Mouse (Mus musculus) neutrophil, adult 5-6 weeks (primary cell): Measurements from ENCODE around the gene Pced1a. TPM values are rescaled to one million over a fixed set of nuclear protein-coding genes. Genes with fewer than 3 reads are reported as not detected.

Experiments
- ATAC-seq: fragments of 151-379, 151-347 bp; 2 replicates; pipeline ENCODE4 v1.8.0; 2017; ENCODE audit warnings: mild to moderate bottlenecking, moderate TSS enrichment; ENCODE audit not compliant: insufficient number of reproducible peaks, poor library complexity, low FRiP score, severe bottlenecking; ENCODE audit errors: extremely low read depth
- total RNA-seq: library from RNA; stranded (forward); fragments of 200-1000 nt; gene quantifications from 2 replicates; pipeline ENCODE4 v1.2.3, GENCODE M21; 2017

Gene Pced1a
- total RNA-seq, 1 experiment from 2014 or later: 16.9 TPM

DNA sequence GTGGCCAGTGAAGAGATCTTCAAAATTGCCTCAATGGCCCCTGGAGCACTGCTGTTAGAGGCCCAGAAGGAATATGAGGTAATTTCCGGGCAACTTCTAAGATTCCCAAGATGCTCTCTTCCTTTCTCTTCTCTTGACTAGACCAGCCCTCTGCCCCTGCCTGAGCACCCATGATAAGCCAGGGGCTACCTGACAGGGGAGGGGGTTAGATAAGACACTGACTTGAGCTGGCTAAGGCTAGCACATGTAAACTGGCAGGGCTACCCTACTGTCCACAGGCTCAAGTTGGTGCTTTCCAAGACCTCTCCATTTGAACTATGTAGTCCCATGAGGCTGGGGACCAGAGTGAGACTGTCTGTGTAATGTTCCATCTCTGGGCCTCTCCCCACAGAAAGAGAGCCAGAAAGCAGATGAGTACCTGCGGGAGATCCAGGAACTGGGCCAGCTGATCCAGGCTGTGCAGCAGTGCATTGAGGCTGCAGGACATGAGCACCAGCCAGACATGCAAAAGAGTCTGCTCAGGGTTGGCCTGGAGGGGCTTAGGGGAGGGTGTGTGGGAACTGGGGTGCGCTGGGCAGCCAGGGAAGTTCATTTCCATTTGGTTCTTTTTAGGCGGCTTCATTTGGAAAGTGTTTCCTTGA, 15.5 kb upstream of the Pced1a start:
- no peak for ATAC-seq

DNA sequence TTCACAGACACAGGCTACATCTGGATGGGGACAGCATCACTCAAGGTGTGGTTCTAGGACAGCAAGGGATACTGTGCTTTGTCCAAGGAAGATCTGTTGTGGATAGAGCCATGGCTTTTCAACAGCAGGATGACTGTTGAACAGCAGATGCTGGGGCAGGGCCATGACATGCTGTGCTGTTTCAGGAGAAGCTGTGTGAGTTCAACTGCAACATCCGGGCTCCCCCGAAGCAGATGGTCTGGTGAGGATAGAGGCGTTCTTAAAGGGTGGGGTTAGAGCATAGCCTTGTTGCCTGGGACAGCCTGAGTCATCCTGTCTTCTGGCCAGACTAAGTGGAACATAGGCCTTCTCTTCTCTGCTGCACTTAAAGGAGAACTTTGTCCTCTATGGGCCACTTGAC, 14.4 kb upstream of the Pced1a start:
- no peak for ATAC-seq

DNA sequence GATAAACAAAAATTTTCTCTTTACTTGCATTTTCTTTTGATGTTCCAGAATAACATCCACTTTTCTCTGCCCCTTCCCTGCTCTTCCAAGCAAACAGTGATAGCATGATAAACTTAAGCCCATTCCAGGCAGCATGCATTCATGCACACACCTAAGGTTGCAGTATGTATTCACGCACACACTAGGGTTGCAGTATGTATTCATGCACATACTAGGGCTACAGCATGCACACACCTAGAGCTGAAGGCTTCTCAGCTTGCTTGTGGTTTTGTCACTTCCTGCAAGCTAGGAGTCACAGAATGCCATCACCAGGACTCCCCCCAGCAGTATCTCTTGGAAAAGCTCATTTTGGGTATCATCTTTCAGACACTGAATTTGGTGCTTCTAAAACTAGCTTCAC, 12.3 kb upstream of the Pced1a start:
- no peak for ATAC-seq

DNA sequence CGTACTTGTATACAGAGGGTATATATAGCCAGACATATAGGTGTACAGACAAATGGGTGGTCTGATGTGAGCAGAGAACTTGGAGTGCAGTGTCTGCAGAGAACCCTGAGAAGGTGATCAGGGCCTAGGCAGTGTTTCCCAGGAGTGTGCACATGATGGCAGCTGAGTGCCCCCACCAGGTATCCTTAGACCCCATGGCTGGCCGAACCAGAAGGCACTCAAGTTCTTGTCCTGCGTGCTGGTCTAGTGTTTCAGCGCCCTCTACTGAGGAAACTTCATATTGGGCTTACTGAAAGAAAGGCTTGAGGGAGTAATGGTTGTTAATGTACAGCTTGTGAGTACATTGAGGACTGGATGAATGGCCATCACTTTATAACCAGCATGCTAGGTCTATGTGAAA, 8.7 kb upstream of the Pced1a start:
- ATAC-seq: peak; percentile 60; the same call in 1 of the 2 replicates

DNA sequence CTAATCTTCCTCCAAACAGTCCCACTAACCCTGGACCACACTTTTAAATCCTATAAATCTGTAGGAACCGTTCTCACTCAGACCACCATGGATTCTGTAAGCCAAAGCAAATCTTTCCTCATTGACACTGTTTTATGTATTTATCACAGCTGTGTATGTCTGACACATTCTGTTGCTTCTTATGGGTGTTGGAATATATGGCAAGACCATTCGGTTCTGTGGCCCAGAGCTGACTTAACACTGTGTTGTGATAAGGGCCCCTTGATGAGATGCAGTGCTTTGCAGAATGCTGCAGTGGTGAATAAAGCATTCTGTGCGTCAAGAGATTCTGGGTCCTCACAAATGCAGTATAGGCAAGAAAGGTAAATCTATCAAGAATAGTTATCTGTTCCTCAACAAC, 7.7 kb upstream of the Pced1a start:
- no peak for ATAC-seq

DNA sequence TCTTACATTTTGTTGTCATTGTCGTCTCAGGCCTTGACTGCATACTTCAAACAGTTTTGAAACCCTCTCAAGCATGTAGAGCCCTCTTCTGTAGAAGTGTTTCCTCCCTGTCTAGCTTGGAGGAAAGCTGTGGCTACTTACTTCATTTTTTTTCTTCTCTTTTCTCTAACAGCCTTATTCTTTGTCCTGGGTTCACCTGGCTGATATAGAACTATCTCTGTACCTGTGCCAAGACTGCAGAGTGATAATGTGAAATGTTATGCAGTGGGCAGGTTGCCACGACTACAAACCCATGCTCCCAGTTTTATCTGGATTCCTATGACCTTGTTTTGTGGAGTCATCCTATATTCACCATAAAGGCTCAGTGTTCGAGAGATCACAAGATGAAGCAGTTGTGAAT, 6.0 kb upstream of the Pced1a start:
- no peak for ATAC-seq

DNA sequence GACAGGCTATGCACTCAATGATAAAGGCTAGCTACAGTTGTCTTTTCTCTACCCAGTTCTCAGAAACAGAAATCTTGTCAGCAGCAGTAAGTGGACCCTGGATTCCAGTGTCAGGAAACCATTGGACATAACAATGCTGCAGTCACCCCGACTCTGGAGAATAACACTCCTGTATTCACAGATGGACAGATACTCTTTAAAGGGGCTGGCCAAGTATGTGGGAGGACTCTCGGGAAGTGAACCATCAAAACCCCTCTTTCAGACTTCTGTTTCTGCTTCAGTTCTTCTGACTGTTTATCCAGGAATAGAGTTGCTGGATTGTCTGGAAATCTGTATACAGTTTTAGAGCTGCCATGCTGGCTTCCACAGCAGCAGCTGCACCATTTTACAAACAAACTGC, 5.3 kb upstream of the Pced1a start:
- ATAC-seq: no peak

DNA sequence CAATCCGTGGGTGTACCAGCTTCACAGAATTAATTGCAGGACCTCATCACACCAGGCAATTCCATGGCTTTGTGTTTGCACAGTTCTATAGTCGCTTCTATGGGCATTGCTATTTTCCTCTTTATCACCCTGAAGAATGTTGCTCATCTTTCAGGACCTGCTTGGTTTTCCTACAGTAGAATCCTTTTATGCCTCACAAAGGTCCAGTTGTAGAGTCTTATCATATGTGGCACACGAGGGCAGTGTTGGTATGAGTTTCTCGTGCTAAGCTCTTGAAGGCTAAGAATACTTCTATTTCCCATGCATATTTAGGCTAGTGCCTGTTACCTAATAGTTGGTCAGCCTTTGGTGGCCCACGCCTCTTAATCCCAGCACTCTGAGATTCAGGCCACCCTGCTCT, 611 bp upstream of the Pced1a start:
- no peak for ATAC-seq

DNA sequence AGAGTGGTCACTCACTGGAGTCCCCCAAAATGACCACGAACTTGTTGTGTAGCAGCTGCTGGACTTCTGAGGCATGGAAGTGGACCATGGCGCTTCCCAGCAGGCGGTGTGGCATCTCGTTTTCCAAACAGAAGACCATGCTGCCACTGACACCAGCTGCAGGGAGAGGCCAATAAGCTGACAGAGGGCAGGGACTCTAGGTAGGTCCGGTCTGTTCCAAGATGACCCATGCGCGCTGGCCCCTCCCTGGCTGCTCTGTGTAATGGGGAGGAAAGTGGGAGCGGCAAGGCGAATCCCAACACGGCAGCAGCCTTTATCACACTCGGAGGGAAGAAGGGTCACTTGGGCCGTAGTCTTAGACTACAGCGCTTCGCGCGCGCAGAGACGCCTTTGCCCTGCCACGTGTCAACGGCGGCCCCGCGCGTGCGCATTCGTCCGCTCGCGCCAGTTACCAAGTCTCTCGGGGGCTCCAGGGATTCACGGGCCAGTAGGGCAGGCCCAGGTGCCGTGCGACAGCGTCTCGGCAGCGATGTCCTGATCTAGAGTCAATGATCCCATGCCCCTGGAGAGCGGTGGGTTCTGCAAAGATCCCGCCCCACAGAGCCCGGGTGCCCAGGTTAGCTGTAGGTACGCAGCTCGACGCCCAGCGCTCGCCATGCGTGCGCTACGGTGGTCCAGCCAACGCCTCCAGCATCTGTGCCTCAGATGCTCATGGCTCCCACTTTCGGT, 940 bp downstream of the Pced1a start:
- ATAC-seq: peak; percentile 5; the same call in 1 of the 2 replicates

DNA sequence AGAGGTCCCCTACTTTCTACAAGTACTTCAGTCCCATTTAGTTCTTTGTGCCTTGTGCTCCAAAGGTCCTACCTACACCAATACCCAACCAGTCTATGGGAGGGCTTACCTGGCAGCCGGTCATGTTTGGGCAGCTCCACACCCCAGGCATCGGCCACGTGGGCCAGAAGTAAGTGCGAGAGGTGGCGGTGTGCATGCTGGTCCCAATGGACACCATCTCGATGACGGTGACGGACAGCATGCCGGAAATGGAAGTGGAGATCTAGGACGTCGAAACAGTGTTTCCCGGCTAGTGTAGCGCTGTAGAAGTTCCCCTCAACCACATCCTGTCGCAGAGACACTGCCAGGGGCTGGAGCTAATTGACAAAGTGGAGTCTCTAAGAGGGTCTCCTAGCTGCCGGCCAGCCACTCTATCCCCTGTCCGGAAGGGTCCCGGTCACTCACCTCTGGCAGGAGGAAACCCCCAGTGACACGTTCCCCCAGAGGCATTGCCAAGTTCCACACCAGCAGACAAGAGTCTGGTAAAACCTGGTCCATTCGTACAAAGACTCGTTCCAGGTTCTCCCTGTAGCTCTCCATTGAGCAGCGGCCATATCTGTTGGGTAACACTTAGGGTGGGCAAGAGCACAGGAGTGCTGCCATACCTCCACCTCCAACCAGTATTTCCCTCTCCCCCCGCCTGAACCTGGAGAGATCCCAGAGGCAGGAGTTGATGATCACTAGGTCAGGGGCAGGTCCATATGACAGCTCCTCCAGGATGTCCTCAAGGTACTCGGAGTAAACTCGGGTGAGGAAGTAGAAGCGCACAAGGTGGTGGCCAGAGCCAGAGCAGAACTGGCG, 2.5 kb downstream of the Pced1a start:
- ATAC-seq: no peak

DNA sequence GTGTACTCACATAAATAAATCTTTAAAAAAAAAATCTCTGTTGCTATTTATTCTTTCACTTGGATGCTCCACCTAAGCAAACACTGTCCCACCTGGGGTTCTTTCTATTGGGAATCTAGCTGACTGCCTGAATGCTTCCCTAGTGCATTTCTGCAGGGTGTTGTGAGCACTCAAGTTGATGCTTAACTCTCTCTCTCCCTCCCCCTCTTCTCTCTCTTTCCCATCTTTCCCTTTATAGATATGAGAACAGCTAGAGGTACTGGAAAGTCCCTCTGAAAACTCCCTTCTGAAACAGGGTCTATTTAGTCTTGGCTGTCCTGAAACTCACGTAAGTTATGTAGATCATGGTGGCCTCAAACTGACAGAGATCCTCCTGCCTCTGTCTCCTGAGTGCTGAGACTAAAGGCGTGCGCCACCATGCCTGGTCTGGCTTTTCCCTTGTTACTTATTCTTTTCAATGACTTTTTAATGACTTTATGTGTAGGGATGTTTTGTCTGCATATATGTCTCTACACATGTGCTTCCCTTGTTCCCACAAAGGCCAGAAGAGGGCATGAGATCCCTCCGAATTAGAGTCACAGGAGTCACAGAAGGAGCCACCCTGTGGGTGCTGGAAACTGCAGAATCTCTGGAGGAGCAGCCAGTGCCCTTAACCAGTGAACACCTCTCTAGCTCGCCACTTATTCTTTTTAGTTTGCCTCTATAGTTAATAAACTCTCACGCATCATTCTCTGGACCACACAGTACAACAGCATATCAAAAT, 10.2 kb downstream of the Pced1a start:
- no peak for ATAC-seq

DNA sequence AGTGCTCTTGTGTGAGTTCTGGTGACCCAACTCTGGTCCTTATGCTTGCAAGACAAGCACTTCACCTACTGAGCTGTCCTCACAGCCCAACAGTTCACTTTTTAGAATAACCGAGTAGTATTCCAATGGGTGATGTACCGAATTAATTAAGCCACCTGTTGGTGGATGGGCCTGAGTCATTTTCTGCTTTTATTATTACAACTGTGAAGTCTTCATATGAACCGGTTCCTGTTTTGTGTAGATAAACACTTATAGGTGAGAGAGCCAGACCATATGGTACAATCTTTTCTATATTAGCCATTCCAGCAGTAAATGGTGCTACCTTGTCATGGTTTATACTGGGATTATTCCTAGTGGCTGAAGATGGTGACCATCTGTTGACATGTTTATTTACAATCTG, 11.7 kb downstream of the Pced1a start:
- no peak for ATAC-seq

DNA sequence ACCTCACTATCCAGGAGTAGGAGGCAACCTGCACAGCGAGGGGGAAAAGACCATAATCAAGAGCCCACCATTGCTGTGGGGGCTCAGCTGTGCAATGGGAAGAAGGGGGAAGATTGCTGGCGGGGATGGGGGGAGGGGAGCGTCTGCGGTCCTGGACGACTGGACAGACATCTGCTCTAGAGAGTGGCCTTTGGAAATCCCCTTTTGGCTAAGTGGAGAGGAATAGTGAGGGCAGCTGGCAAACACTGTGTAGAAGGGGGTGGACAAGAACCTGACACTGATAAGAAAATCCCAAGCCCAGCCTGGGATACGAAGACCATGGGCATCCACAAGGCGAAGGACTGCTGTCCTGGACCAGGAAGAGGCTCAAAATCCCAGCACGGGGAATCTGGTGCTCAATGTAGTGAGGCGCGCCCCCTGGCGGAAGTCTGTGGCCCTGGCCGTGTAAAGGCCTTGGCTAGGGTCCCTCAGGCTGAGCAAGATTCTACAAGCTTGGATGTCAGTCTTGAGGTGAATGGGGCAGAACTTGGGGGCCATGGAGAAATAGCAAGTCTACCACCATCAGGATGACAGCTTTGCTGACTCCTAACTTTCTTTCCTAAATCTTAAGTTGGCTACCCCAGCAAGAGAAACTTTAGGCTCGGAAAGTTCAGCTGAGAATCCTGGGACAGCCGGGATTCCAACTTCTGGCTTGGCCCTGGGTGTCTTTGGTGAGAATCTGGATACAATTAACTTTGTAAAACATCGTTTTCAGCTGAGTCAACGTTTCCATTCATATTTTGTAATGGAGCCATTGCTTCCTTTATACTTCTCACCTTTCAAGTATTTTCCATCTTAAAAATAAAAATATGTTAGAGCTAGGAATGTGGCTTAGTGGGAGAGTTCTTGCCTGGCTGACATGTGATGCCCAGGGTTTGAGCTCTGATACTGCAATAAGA, 12.7 kb downstream of the Pced1a start:
- peak; percentile 73 for ATAC-seq

DNA sequence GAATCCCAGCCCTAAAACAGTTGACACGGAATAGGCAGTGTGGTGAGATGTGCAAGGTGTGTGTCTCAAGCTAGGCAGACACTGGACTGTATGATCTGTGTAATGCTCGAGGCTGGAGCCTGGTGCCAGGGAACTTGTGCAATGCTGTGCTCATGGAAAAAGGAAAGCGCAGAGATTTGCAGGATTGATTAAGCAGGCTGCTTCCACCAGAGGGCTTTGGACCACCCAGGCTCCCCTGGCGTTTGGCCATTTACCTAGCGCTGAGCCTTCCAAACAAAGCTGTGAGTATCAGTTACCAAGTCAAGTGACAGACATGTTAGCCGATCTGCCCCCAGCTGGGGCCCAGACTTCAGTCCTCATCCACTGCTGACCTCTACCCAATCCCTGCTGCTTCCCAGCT, 16.3 kb downstream of the Pced1a start:
- ATAC-seq: no peak

DNA sequence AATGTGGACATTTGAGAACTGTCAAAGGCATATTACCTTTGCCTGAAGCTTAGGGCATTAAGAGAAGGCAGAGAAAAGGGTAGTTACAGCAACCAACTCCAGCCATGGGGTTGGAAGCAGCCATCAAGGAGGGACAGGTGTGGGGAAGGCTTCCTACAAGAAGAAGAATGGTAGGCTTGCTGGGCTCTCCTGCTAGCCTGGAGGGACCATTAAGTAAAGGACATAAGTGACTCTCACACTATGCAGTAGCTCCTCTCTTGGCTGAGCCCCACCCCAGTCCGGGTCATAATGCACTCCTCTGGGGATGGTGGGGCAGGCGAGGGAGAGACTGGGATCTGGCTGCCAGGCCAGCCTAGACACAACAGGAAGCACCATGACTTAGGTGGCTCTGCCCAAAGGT, 18.3 kb downstream of the Pced1a start, which contains the start of gene Tmem239:
TSS of gene Tmem239 (plus strand) at position 301 of the 400 bp plus-strand sequence.
- no peak for ATAC-seq

DNA sequence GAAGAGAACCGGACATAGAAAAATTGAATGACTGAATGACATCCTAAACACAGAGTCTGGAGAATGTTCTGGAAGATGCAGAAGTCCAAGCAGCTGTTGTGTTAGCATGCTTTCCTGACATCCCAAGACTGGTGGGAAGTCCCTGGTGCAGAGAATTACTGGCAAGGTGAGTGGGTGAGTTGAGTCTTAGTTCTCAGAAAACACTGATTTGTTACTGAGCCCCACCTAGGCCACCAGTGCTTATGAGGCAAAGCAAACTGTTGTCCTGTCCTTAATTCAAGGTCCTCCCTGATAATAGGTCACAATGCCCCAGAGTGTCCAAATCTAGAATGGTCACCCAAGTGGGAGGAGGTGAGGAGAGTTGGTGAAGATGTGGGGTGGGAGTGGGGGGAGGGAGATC, 19.6 kb downstream of the Pced1a start, which contains the start of the genes Gm28372 and 1700020A23Rik:
TSS of gene Gm28372 (plus strand) at position 301 of the 400 bp plus-strand sequence.
TSS of gene 1700020A23Rik (plus strand) at position 321 of the 400 bp plus-strand sequence.
- ATAC-seq: no peak

DNA sequence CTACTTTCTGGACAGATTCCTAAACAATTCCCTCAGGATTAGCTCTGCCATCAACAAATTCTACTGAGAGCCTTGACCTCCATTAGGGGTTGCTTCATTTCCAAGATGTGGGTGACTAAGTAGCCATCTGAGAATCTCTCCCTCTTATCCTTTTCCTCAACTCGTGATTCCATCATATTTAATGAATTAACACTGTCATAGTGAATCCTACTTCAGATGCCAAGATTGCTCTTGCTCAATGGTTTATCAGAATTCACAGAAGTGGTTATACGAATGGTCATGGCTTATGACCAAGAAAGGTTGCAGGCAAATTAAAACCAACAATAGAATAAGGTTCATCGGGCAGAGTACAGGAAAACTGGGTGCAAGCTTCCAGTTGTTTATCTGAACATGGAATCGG, 22.6 kb downstream of the Pced1a start:
- no peak for ATAC-seq

DNA sequence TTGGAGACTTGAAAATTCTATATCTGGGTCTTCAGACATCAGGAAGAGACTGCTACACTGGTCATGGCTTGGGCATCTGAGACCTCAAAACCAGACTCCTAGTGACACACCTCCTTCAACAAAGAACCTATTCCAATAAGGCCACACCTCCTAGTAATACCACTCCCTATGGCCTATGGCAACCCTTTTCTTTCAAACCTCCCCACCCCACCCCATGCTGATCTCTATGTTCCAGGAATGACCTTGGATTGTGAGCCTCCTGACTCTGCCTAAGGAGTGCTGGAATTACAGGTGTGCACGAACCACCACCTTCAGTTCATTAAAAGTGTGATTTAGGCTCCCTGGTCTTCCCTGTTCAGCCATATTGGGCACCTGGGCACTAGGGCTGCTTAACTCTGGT, 24.5 kb downstream of the Pced1a start:
- no peak for ATAC-seq
